Mouse (Mus musculus) embryo, embryonic 10 days (tissue): Measurements from ENCODE around the gene Olfr1206.

ENCODE experiments used
- DNase-seq: peaks from one replicate; pipeline ENCODE4 v3.0.0-alpha.2; 2015; ENCODE audit warnings: low spot score

Olfr1206 gene

DNA sequence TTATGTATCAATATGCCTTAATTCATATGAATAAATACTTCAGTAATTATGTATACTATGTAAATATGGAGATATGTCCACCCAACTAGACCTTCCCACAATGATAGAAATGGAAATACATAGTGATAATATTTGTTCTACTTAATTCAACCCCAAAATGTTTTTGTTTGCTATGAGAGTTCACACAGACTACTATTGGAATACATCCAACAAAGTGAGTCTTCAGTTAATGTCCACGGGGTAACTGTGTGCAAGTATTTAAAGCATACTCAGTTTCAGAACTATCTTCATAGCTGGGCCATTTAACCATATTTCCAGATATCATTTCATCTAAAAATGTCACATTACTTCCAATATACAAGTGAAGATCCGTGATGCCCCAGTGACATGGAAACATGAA lies at the start of gene Olfr1206:
Gene Olfr1206, plus strand, starts transcription at position 301 of the 400 bp plus-strand sequence.
- DNase-seq = no peak

DNA sequence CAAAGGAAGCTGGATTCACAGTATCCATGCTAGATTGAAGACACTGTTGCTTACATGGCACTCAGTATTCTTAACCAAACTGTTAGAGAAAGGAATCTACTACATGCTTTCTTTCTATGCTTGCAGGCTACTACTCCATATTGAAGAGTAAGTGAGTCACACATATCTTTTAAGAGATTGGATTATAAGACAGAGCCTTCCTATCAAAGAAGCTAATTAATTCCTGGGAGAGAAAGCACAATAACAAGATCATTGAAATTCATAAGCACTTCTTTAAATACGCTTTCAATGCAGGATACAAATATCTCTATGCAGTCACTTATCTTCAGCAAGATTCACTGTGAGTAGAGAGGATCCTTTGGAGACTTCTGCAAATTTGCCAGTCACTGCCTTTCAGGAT lies 48.8 kb upstream of the Olfr1206 start, which contains the start of gene Olfr1202:
Gene Olfr1202, plus strand, starts transcription at position 301 of the 400 bp plus-strand sequence.
- DNase-seq = no peak

DNA sequence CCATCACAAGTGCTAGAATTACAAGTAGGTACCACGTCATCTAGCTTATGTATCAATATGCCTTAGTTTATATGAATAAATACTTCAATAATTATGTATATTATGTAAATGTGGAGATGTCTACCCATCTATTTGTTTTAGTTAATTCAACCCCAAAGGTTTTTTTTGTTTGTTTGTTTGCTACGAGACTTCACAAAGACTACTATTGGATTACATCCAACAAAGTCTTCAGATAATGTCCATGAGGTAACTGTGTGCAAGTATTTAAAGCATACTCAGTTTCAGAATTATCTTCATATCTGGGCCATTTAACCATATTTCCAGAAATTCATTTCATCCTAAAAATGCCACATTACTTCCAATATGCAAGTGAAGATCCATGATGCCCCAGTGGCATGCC lies 33.6 kb upstream of the Olfr1206 start, which contains the start of gene Olfr1205:
Gene Olfr1205, plus strand, starts transcription at position 301 of the 400 bp plus-strand sequence.
- no peak for DNase-seq

DNA sequence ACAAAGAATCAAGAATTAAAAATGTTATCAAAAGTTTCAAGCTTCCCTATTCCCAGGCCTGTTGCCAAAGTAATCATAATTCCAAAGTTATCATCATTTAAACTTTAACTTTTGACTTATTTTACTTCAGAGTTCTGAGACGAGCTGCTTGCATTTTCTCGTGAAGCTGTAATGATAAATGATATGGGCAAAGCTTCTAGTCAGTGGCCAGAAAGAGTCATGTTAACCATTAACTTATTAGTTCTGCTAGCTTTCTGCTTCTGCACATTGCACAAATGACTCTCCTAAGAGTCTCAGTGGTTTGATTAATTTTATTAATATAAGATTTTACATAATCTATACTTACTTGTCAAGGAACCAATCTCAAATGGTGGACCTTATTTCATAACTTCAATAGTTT lies 24.6 kb upstream of the Olfr1206 start:
- DNase-seq = no peak

DNA sequence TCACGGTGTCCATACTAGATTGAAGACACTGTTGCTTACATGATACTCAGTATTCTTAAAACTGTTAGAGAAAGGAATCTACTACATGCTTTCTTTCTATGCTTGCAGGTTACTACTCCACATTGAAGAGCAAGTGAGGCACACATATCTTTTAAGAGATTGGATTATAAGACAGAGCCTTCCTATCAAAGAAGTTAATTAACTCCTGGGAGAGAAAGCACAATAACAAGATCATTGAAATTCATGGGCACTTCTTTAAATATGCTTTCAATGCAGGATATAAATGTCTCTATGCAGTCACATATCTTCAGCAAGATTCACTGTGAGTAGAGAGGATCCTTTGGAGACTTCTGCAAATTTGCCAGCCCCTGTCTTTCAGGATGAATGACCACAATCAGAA lies 14.0 kb upstream of the Olfr1206 start, which contains the start of gene Olfr1204:
Gene Olfr1204, plus strand, starts transcription at position 301 of the 400 bp plus-strand sequence.
- no peak for DNase-seq

DNA sequence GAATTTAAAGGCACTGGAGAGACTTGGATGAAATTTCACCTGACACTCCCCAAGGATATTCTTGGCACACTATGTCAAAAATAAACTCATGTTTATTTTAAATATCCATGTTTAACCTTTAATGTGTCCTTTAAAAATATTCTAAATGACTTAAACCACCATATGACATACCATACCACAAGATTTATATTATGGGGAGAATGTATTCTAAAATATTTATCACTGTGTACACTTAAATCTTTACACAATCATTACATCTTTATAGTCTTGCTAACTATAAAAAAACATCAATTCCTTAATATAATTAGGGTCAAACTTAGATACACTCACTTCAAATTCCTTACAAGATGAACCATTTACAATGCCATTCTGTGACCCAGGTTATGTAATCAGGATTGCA lies 39.2 kb downstream of the Olfr1206 start, which contains the start of gene Olfr1208:
Gene Olfr1208, minus strand, starts transcription at position 101 of the 400 bp plus-strand sequence.
- no peak for DNase-seq

DNA sequence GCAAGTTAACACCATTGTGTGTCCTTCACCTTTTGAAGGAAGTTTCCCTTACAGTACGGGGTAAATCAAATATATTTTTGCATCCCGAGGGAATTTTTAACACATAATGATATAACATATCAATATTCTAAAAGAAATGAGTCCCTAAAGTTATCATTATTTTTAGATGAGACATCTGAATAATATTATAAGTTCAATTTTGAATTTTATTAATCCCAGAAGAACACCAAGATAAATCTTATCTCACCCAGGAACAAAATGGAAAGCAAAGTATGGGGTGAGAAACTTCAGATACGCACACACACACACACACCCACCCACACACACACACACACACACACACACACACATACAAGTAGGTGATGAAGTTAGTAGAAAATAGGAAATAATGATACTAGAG lies 52.0 kb downstream of the Olfr1206 start, which contains the start of gene Olfr1209:
Gene Olfr1209, minus strand, starts transcription at position 101 of the 400 bp plus-strand sequence.
- no peak for DNase-seq
